Mouse (Mus musculus): Measurements from ENCODE around the gene Mttp. TPM values are rescaled to one million over a fixed set of nuclear protein-coding genes. Genes with fewer than 3 reads are reported as not detected.

Mttp gene
- 228 and 249 TPM in 2 replicates for polyA plus RNA-seq (2015; fragmentation: Nextera tagmentation; extraction: Ambion mirVana)

DNA sequence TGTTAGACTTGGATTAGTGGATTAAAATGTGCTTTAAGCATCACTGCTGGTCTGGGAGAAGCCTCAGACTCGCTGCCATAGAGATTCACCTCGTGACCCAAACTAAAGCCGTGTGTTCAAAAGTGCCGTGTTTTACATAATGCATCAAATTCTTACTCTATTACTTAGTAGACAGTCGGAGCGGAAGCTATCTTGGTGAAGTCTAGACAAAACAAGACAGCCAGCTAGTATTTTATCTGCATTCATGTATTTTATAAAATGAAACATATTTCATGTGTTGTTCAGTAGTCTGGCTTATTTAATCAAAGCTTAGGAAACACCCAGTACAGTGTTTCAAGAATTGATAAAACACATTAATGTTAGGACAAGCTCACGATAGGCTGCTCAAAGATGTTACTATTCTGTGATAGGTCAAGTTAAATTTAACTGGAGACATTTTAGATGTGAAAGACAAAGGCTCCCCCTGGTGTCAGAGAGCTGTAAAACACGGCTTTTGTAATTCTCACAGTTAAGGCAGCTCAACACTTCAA lies at the start of gene Mttp:
Mttp (minus strand) TSS at position 327 of the 530 bp plus-strand sequence.
- no peaks in the 10 kb centered on the region for H3K9me3 ChIP-seq
- 3% methylated on average over 8 of the region's 8 CpGs for WGBS
- peak within 1 kb of the TSS; percentile 85 for H3K9ac ChIP-seq
- peak; percentile 18; the same call in 1 of the 2 replicates for ATAC-seq
- H3K36me3 ChIP-seq = 0 out of 2 replicates have a peak, but pooled peaks cover 6% of the 10 kb centered on the region
- peak within 1 kb of the TSS; percentile 100 for H3K27ac ChIP-seq
- H3K4me2 ChIP-seq (replicated peaks) = peak within 1 kb of the TSS; percentile 72
- 0 out of 2 replicates have a peak, but pooled peaks cover 2% of the 10 kb centered on the region for H3K4me1 ChIP-seq (replicated peaks)
- H3K4me3 ChIP-seq (replicated peaks) = peak within 1 kb of the TSS; percentile 52
- no peaks in the 10 kb centered on the region for H3K27me3 ChIP-seq (replicated peaks)

DNA sequence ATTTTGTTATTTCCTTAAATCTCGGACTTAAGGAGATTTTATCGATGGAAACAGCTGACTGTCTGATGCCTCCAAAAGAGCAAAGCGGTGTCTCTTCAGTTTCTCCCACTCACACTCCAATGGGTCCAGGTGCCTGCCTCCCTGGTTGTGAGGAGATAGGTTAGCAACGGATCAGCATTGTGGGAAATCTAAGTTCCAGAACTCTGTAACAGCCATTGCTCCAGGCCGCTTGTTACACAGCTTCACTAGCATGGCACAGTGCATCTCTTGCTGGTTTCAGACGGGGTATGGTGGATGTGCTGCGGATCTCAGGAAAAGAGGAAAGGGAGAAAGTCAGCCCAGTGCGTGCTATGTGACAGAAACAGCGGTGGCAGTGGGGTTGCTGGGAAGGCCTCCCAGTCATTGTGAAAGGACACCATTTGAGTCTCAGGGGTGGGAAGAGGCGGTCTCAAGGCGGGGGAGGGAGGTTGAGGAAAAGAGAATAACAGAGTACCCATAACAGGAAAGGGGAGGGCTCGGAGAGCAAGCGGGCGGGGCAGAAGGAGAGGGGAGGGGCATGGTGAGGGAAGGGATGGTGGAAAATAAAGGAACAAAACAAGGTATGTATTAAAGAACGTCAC lies 49.0 kb upstream of the Mttp start, which contains the start of gene 4930579F01Rik:
4930579F01Rik (minus strand) TSS at position 143 of the 620 bp plus-strand sequence.
- no peaks in the 10 kb centered on the region for H3K36me3 ChIP-seq
- no peaks in the 10 kb centered on the region for H3K9me3 ChIP-seq
- H3K27me3 ChIP-seq (replicated peaks) = no peaks in the 10 kb centered on the region
- no peak for ATAC-seq
- H3K4me3 ChIP-seq (replicated peaks) = no peak within 1 kb of the TSS
- no peak within 1 kb of the TSS for H3K4me2 ChIP-seq (replicated peaks)
- no peak within 1 kb of the TSS for H3K27ac ChIP-seq
- no peak within 1 kb of the TSS for H3K9ac ChIP-seq
- H3K4me1 ChIP-seq (replicated peaks) = no peaks in the 10 kb centered on the region
- 80% methylated on average over 15 of the region's 15 CpGs for WGBS

DNA sequence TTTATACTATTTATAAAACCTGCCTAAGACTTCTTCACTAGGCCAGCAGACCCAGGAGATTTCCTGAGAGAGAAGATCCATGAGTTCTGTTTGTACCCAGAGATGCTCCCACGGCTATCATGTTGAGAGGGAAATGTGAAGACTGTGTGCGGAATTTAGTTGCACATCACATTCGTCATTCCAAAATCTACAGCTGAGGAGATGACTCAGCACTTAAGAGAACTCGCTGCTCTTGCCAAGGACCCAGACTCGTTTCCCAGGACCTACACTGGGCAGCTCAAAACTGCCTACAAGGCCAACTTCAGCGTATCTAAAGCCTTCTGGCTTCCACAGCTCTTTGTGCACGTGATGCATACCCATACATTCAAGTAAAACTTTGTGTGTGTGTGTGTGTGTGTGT lies 47.5 kb upstream of the Mttp start:
- H3K9me3 ChIP-seq = no peaks in the 10 kb centered on the region
- no peak overlapping the region for H3K9ac ChIP-seq
- H3K4me2 ChIP-seq (replicated peaks) = no peak overlapping the region
- H3K27me3 ChIP-seq (replicated peaks) = no peaks in the 10 kb centered on the region
- no peak overlapping the region for H3K4me3 ChIP-seq (replicated peaks)
- H3K36me3 ChIP-seq = no peaks in the 10 kb centered on the region
- H3K4me1 ChIP-seq (replicated peaks) = no peaks in the 10 kb centered on the region
- WGBS = 69% methylated on average over 7 of the region's 7 CpGs
- H3K27ac ChIP-seq = no peak overlapping the region
- no peak for ATAC-seq

DNA sequence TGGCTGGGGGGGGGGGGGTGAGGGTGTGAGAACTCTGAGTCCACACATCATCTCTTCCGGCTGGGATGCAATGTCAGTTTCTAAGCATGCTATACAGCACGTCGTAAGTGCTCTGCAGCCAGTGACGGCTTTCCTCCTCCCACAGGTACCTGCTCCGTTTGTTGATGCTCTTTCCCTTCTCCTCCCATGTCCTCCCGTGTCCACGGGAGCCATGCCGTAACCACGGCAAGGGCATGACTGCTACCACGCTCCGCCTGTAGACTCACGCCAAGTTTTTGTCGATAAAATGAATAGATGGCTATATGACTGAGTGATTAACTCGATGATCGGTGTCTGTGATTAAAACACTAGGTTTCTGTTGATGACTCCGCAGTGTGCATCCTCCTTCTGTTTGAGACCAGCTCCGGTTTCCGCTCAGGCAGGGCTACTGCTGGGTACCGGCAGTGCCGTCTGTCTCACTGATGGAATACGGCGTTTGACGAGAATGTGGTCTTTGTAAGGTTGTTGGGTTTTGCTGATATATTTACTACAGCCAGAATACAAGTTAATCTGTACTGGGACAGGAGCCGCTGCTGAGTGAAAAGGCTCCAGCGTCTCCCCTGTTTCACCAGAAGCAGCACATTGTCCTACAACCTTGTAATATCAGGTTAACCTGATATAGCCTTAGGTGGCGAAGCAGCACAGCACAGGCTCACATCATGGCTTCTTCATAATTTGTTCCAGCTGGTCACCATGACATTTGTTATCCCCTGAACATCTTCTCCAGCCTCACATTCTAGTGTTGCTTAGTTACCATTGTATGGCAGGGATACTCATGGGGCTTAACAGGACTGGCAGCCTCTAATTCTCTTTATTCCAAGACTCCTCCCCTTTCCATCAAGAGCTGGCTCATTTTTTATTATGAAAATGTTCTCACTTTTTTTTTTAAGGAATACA lies 41.5 kb upstream of the Mttp start:
- H3K4me2 ChIP-seq (replicated peaks) = no peak overlapping the region
- H3K4me3 ChIP-seq (replicated peaks) = no peak overlapping the region
- WGBS = 89% methylated on average over 26 of the region's 26 CpGs
- no peak for ATAC-seq
- no peaks in the 10 kb centered on the region for H3K36me3 ChIP-seq
- no peaks in the 10 kb centered on the region for H3K27me3 ChIP-seq (replicated peaks)
- no peak overlapping the region for H3K27ac ChIP-seq
- H3K4me1 ChIP-seq (replicated peaks) = 0 out of 2 replicates have a peak, but pooled peaks cover 3% of the 10 kb centered on the region
- H3K9me3 ChIP-seq = no peaks in the 10 kb centered on the region
- no peak overlapping the region for H3K9ac ChIP-seq

DNA sequence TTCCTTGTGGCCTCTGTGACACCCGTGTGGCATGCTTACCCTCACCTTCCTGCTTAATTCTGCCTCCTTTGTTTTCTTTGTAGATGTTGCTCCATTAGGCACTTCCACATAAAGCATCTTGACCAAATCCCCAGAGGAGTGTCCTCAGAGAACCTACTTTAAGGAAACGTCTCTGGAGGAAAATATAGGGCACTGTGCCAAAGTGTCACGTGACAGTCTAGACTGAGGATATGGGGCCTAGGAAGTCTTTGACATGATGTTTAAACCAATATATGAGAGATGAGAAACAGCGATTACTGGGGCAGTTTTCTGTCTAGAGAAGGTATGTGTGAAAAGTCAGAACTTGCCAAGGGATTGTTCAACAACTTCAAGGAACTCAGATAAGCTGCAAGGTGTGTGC lies 40.5 kb upstream of the Mttp start:
- Histone ChIP-seq H3K9me3 (no peaks in the 10 kb centered on the region), H3K27me3 (replicated peaks) (no peaks in the 10 kb centered on the region), H3K36me3 (no peaks in the 10 kb centered on the region), H3K4me2 (replicated peaks) (no peak overlapping the region), H3K27ac (no peak overlapping the region), H3K9ac (no peak overlapping the region), H3K4me1 (replicated peaks) (0 out of 2 replicates have a peak, but pooled peaks cover 3% of the 10 kb centered on the region), H3K4me3 (replicated peaks) (no peak overlapping the region)
- WGBS = 40% methylated on average over 4 of the region's 4 CpGs
- ATAC-seq = peak; percentile 53; the same call in 1 of the 2 replicates

DNA sequence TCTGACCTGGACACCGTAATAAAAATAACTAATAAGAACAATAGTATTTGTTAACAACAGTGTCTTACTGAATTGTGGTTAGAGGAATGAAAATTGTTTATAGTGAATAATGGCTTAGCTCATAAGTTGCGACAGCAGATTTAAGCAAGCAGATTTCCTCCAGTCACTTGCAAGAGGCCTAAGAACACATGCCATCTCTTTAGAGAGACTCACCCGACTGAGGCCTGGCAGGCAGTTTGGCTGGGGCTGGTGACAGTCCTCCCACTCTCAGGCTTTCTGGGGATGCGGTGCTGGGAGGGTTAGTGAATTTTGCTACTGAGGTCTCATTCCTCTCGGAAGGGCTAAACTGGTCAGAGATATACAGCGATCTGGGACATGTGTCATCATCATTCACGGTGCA lies 38.6 kb upstream of the Mttp start:
- H3K4me1 ChIP-seq (replicated peaks) = 0 out of 2 replicates have a peak, but pooled peaks cover 3% of the 10 kb centered on the region
- no peak overlapping the region for H3K4me3 ChIP-seq (replicated peaks)
- WGBS = 76% methylated on average over 7 of the region's 7 CpGs
- H3K4me2 ChIP-seq (replicated peaks) = no peak overlapping the region
- H3K27ac ChIP-seq = no peak overlapping the region
- H3K27me3 ChIP-seq (replicated peaks) = no peaks in the 10 kb centered on the region
- ATAC-seq = no peak
- H3K9ac ChIP-seq = no peak overlapping the region
- H3K9me3 ChIP-seq = no peaks in the 10 kb centered on the region
- no peaks in the 10 kb centered on the region for H3K36me3 ChIP-seq

DNA sequence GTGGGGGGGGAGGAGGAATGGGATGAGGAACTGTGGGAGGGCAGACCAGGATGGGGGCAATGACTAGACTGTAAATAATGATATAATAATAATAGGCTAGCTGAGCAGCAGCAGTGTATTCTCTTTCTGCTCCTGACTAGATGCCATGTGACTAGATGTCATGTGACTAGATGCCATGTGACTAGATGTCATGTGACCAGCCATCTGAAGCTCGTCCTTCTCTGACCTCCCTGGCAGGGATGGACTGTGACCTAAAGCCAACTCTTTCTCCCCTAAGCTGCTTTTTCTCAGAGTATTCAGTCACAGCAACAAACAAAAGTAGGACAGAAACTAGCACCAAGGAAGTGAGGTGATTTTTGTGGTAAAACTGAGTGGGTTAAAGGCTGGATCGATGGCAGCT lies 37.3 kb upstream of the Mttp start:
- Histone ChIP-seq H3K27ac (no peak overlapping the region), H3K9ac (no peak overlapping the region), H3K4me2 (replicated peaks) (no peak overlapping the region), H3K4me3 (replicated peaks) (no peak overlapping the region), H3K9me3 (no peaks in the 10 kb centered on the region), H3K36me3 (no peaks in the 10 kb centered on the region), H3K27me3 (replicated peaks) (no peaks in the 10 kb centered on the region), H3K4me1 (replicated peaks) (0 out of 2 replicates have a peak, but pooled peaks cover 3% of the 10 kb centered on the region)
- 89% methylated on average over 2 of the region's 2 CpGs for WGBS
- no peak for ATAC-seq

DNA sequence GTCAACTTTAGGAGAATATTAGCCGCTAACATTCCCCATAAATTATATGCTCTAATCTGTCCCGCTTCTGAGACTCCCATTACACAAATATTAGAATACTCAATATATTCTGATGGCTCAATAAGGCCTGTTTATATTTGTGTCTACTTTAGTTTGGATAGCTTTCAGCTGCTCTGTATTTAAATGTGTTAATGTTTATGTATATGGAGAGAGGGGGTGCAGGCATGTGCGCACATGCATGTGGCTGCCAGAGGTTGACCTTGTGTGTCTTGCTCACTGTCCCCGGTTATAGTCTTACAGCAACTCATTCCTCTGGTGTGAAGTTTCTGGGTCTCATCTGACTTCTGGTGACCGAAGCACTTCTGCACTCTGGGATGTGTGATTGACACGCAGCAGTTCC lies 30.8 kb upstream of the Mttp start:
- Histone ChIP-seq H3K9ac (no peak overlapping the region), H3K4me3 (replicated peaks) (no peak overlapping the region), H3K36me3 (no peaks in the 10 kb centered on the region), H3K27ac (no peak overlapping the region), H3K27me3 (replicated peaks) (no peaks in the 10 kb centered on the region), H3K9me3 (no peaks in the 10 kb centered on the region), H3K4me1 (replicated peaks) (no peaks in the 10 kb centered on the region), H3K4me2 (replicated peaks) (0 out of 2 replicates have a peak overlapping the region, but pooled peaks have one; percentile 26)
- peak; percentile 36; the same call in 1 of the 2 replicates for ATAC-seq
- WGBS = 66% methylated on average over 6 of the region's 6 CpGs

DNA sequence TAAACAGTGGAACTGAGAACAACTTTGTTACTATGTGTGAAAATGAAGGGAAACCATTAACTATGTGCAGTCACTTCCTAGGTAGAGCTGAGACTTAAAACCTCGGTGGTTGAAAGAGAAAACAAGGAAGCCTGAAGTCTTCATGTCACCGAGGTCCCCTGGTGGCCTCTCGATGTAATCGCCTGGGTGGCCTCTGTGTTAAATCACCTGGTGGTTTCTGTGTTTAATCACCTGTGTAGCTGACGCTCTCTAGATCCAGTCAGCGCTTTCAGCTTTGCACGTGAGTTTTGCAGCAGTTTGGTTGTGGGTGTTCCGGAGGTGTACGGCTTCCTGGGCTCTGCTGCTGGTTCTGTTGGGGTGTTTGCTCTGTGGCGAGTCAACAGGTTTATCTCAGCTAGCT lies 28.5 kb upstream of the Mttp start:
- 77% methylated on average over 10 of the region's 10 CpGs for WGBS
- Histone ChIP-seq H3K9ac (no peak overlapping the region), H3K4me3 (replicated peaks) (no peak overlapping the region), H3K4me2 (replicated peaks) (no peak overlapping the region), H3K27ac (no peak overlapping the region), H3K4me1 (replicated peaks) (no peaks in the 10 kb centered on the region), H3K27me3 (replicated peaks) (no peaks in the 10 kb centered on the region), H3K36me3 (no peaks in the 10 kb centered on the region), H3K9me3 (no peaks in the 10 kb centered on the region)
- ATAC-seq = no peak

DNA sequence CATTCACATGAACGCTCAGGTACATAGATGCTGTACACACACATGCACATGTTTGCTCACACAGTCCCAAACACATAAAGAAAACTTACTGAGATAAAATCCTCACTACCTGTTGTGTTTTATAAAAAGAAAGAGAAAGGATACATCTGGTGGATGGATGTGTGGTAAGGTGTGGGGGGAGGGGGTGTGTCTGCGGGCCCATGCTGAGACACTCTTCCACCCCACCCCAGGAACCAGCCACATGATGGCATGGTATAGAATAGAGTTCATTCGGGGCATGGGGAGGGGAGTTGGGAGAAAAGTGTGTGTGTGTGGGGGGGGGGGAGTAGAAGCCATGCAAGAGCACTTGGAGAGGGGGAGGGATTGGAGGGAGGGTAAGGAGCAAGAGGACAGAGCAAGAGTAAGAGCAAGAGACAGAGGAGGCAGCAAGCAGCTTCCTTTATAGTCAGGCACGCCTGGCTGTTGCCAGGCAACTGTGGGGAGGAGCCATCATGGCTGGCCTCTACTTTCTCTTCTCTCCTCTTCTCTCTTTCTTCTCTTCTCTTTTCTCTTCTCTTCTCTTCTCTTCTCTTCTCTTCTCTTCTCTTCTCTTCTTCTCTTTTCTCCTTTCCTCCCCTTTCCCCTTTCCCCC lies 17.9 kb upstream of the Mttp start:
- Histone ChIP-seq H3K4me1 (replicated peaks) (no peaks in the 10 kb centered on the region), H3K9ac (no peak overlapping the region), H3K4me3 (replicated peaks) (no peak overlapping the region), H3K36me3 (no peaks in the 10 kb centered on the region), H3K27me3 (replicated peaks) (no peaks in the 10 kb centered on the region), H3K4me2 (replicated peaks) (no peak overlapping the region), H3K9me3 (no peaks in the 10 kb centered on the region), H3K27ac (no peak overlapping the region)
- WGBS = 56% methylated on average over 4 of the region's 4 CpGs
- ATAC-seq = no peak

DNA sequence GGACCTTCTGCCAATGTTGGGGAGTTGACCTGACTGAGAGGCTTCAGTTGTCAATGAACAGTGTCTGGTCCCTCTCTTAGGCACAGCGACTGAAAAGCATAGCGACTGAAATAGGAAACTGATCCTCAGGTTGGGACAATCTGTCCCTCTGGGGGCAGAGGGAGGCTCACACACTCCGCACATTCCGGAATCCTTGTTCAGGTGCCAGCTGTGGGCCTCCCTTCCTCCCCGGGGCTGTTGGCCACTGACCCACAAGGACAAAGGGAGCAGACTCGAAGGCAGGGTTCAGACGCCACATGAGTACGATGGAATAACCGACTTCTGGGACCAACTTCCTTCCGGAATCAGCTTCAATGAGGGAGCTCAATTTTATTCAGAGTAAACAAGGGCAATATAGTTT lies 16.9 kb upstream of the Mttp start:
- no peak overlapping the region for H3K4me3 ChIP-seq (replicated peaks)
- ATAC-seq = no peak
- no peak overlapping the region for H3K27ac ChIP-seq
- H3K4me2 ChIP-seq (replicated peaks) = no peak overlapping the region
- H3K36me3 ChIP-seq = no peaks in the 10 kb centered on the region
- 88% methylated on average over 10 of the region's 10 CpGs for WGBS
- no peaks in the 10 kb centered on the region for H3K27me3 ChIP-seq (replicated peaks)
- H3K9me3 ChIP-seq = no peaks in the 10 kb centered on the region
- no peaks in the 10 kb centered on the region for H3K4me1 ChIP-seq (replicated peaks)
- no peak overlapping the region for H3K9ac ChIP-seq

DNA sequence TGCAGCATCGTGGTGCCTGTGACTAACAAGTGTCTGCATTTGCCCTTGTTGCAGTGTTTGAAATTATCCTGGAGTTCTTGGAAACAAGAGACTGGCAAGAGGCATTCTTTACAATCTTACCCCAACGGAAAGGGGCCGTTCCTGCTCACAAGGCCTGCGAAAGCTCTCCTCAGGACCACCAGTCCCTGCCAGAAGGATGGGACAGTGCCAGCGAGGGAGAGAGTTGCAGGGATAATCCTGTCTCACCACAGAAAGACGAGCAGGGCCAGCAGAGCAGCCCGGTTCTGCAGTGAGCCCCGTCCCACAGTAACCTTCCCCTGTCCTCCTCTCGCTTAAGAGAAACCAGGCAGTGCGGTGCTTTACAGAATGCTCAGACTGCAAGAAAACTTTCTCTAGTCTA lies 11.9 kb upstream of the Mttp start:
- no peak overlapping the region for H3K4me3 ChIP-seq (replicated peaks)
- peaks cover 3% of the 10 kb centered on the region; the same call in 1 of the 2 replicates for H3K36me3 ChIP-seq
- no peaks in the 10 kb centered on the region for H3K27me3 ChIP-seq (replicated peaks)
- H3K4me1 ChIP-seq (replicated peaks) = no peaks in the 10 kb centered on the region
- no peak overlapping the region for H3K27ac ChIP-seq
- 68% methylated on average over 10 of the region's 10 CpGs for WGBS
- no peak overlapping the region for H3K4me2 ChIP-seq (replicated peaks)
- H3K9ac ChIP-seq = no peak overlapping the region
- ATAC-seq = no peak
- no peaks in the 10 kb centered on the region for H3K9me3 ChIP-seq

All from intestine, embryonic 15.5 days (tissue).